Mouse (Mus musculus) liver, adult (tissue): ENCODE data around the gene Pomc.

ENCODE experiments used
- GATA4 ChIP-seq: IDR thresholded peaks from 2 replicates; pipeline ENCODE4 v1.6.1; 2014; ENCODE audit warnings: mild to moderate bottlenecking, low read length; ENCODE audit not compliant: insufficient replicate concordance

Pomc gene

GRCm38 (mm10) chr12:4006079-4006478, 51.3 kb downstream of the Pomc start:
- TF ChIP-seq GATA4: no peak

- TF ChIP-seq GATA4: no peak
These were observed 52.4 kb downstream of the Pomc start for GRCm38 (mm10) chr12:4007181-4007580.

GRCm38 (mm10) chr12:4007766-4008165, 53.0 kb downstream of the Pomc start:
- TF ChIP-seq GATA4: no peak

GRCm38 (mm10) chr12:4008731-4009130, 54.0 kb downstream of the Pomc start:
- no peak for TF ChIP-seq GATA4
